Mouse (Mus musculus): ENCODE data around the gene Hnrnpul1.
"Not testable (repeated sequence)": the region's sequence is repeated elsewhere in the genome, so short reads cannot be mapped to it uniquely, and the experiment has no call there.

The Hnrnpul1 gene

GRCm38 (mm10) chr7:25780753-25781152 is 26.2 kb upstream of the Hnrnpul1 start:
- no peak for DNase-seq (ENCODE audit: extremely low spot score, low spot score)

GRCm38 (mm10) chr7:25780021-25780420 is 25.5 kb upstream of the Hnrnpul1 start:
- DNase-seq (ENCODE audit: extremely low spot score, low spot score), result no peak

- no peak for DNase-seq (ENCODE audit: extremely low spot score, low spot score)
Measured at GRCm38 (mm10) chr7:25768229-25768628, 13.7 kb upstream of the Hnrnpul1 start.

GRCm38 (mm10) chr7:25766108-25766507 is 11.6 kb upstream of the Hnrnpul1 start:
- DNase-seq (ENCODE audit: extremely low spot score, low spot score), result no peak

- DNase-seq (ENCODE audit: extremely low spot score, low spot score), result no peak
Measured at GRCm38 (mm10) chr7:25764221-25764620, 9.7 kb upstream of the Hnrnpul1 start.

GRCm38 (mm10) chr7:25763678-25764077 is 9.1 kb upstream of the Hnrnpul1 start:
- no peak for DNase-seq (ENCODE audit: extremely low spot score, low spot score)

GRCm38 (mm10) chr7:25761354-25761753 is 6.8 kb upstream of the Hnrnpul1 start:
- no peak for DNase-seq (ENCODE audit: extremely low spot score, low spot score)

GRCm38 (mm10) chr7:25756011-25756410 is 1.5 kb upstream of the Hnrnpul1 start:
- peak; percentile 88 for DNase-seq (ENCODE audit: extremely low spot score, low spot score)

GRCm38 (mm10) chr7:25755468-25755833 is 894 bp upstream of the Hnrnpul1 start:
- peak; percentile 76 for DNase-seq (ENCODE audit: extremely low spot score, low spot score)

- no peak for DNase-seq (ENCODE audit: extremely low spot score, low spot score)
Measured at GRCm38 (mm10) chr7:25754439-25754737, 169 bp downstream of the Hnrnpul1 start.

- DNase-seq (ENCODE audit: extremely low spot score, low spot score), result no peak
Measured at GRCm38 (mm10) chr7:25753643-25754438, 716 bp downstream of the Hnrnpul1 start.

- no peak for DNase-seq (ENCODE audit: extremely low spot score, low spot score)
Measured at GRCm38 (mm10) chr7:25753076-25753475, 1.5 kb downstream of the Hnrnpul1 start.

- DNase-seq (ENCODE audit: extremely low spot score, low spot score), result no peak
Measured at GRCm38 (mm10) chr7:25746844-25747243, 7.7 kb downstream of the Hnrnpul1 start.

- DNase-seq (ENCODE audit: extremely low spot score, low spot score), result no peak
Measured at GRCm38 (mm10) chr7:25738277-25738676, 16.3 kb downstream of the Hnrnpul1 start.

GRCm38 (mm10) chr7:25736920-25737319 is 17.6 kb downstream of the Hnrnpul1 start:
- DNase-seq (ENCODE audit: extremely low spot score, low spot score), result no peak

GRCm38 (mm10) chr7:25734991-25735390 is 19.6 kb downstream of the Hnrnpul1 start:
- DNase-seq (ENCODE audit: extremely low spot score, low spot score), result no peak

- DNase-seq (ENCODE audit: extremely low spot score, low spot score), result no peak
Measured at GRCm38 (mm10) chr7:25731294-25732055, 23.1 kb downstream of the Hnrnpul1 start.

GRCm38 (mm10) chr7:25729862-25730261 is 24.7 kb downstream of the Hnrnpul1 start:
- no peak for DNase-seq (ENCODE audit: extremely low spot score, low spot score)

- no peak for DNase-seq (ENCODE audit: extremely low spot score, low spot score)
Measured at GRCm38 (mm10) chr7:25729396-25729795, 25.2 kb downstream of the Hnrnpul1 start.

GRCm38 (mm10) chr7:25727800-25728199 is 26.8 kb downstream of the Hnrnpul1 start:
- no peak for DNase-seq (ENCODE audit: extremely low spot score, low spot score)

GRCm38 (mm10) chr7:25725886-25726285 is 28.7 kb downstream of the Hnrnpul1 start:
- no peak for DNase-seq (ENCODE audit: extremely low spot score, low spot score)

- not testable (repeated sequence) for DNase-seq (ENCODE audit: extremely low spot score, low spot score)
Measured at GRCm38 (mm10) chr7:25721776-25722175, 32.8 kb downstream of the Hnrnpul1 start.

- no peak for DNase-seq (ENCODE audit: extremely low spot score, low spot score)
Measured at GRCm38 (mm10) chr7:25720760-25721159, 33.8 kb downstream of the Hnrnpul1 start.

All from neural tube, embryonic 10.5 days (tissue).